Mouse (Mus musculus) small intestine, adult 2 months (tissue): ENCODE measurements around the gene Lgals12.

Experiments used
- CTCF ChIP-seq: fragments of 200-500 bp; IDR thresholded peaks from 2 replicates; pipeline ENCODE4 v1.5.1; 2012; ENCODE audit warnings: low read depth, mild to moderate bottlenecking, control low read depth, inconsistent platforms, low read length, moderate library complexity, mixed read lengths; ENCODE audit not compliant: insufficient replicate concordance, insufficient read length; ENCODE audit errors: extremely low read depth
- POLR2A ChIP-seq: fragments of 200-500 bp; IDR thresholded peaks from 2 replicates; pipeline ENCODE4 v1.6.1; 2012; ENCODE audit warnings: low read depth, mild to moderate bottlenecking, control low read depth, inconsistent platforms, low read length, moderate library complexity

- TF ChIP-seq POLR2A (no peak), CTCF (no peak)
These were observed 42.5 kb downstream of the Lgals12 start for GRCm38 (mm10) chr19:7564457-7564856.
